Mouse (Mus musculus): ENCODE data around the gene Mmp20.

Gene Mmp20

GRCm38 (mm10) chr9:7689799-7690198, 61.8 kb downstream of the Mmp20 start:
- in situ Hi-C loops (cut with MboI, MseI), result no loop called here

- in situ Hi-C loops (cut with MboI, MseI), result no loop called here
These were observed 63.8 kb downstream of the Mmp20 start, which contains the start of gene Mmp7 for GRCm38 (mm10) chr9:7691790-7692189. Gene Mmp7, plus strand, starts transcription at chr9:7692090.

- in situ Hi-C loops (cut with MboI, MseI), result no loop called here
These were observed 65.9 kb downstream of the Mmp20 start for GRCm38 (mm10) chr9:7693961-7694360.

- in situ Hi-C loops (cut with MboI, MseI), result no loop called here
These were observed 67.6 kb downstream of the Mmp20 start for GRCm38 (mm10) chr9:7695646-7696045.

GRCm38 (mm10) chr9:7708698-7709097, 80.7 kb downstream of the Mmp20 start:
- in situ Hi-C loops (cut with MboI, MseI), result no loop called here

GRCm38 (mm10) chr9:7711196-7711595, 83.2 kb downstream of the Mmp20 start:
- in situ Hi-C loops (cut with MboI, MseI), result loop anchor here (5.0 kb wide), 1 partner anchor 186 kb away; no protein-coding TSS in a partner anchor

- in situ Hi-C loops (cut with MboI, MseI), result loop anchor here (5.0 kb wide), 1 partner anchor 183 kb away; no protein-coding TSS in a partner anchor
These were observed 86.3 kb downstream of the Mmp20 start for GRCm38 (mm10) chr9:7714062-7714907.

- in situ Hi-C loops (cut with MboI, MseI), result loop anchor here (5.0 kb wide), 1 partner anchor 182 kb away; no protein-coding TSS in a partner anchor
These were observed 86.8 kb downstream of the Mmp20 start for GRCm38 (mm10) chr9:7714908-7715175.

- in situ Hi-C loops (cut with MboI, MseI), result no loop called here
These were observed 93.5 kb downstream of the Mmp20 start for GRCm38 (mm10) chr9:7721543-7721942.
